Mouse (Mus musculus) cerebellum, adult 11 months (tissue): Measurements from ENCODE around the gene Wdr17.

Source experiments
- DNase-seq: peaks from one replicate; pipeline ENCODE4 v3.0.0; 2022

The Wdr17 gene

DNA sequence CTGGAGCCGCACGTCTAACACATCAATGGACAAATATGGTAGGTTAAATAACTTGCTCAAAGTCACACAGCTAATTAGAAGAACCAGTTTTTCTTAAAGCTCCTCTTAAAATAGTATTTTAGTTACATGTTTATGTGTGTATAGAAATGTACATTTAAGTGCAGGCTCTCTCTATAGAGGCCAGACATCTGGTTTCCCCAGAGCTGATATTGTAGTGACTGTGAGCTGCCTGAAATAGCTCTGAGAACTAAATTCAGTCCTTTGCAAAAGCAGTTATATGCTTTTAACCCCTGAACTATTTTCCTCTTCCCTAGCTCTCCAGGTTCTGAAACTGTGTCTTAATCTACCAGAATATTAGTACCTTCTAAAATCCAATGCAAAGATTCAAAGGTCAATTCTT, 289.6 kb downstream of the Wdr17 start:
- no peak for DNase-seq

DNA sequence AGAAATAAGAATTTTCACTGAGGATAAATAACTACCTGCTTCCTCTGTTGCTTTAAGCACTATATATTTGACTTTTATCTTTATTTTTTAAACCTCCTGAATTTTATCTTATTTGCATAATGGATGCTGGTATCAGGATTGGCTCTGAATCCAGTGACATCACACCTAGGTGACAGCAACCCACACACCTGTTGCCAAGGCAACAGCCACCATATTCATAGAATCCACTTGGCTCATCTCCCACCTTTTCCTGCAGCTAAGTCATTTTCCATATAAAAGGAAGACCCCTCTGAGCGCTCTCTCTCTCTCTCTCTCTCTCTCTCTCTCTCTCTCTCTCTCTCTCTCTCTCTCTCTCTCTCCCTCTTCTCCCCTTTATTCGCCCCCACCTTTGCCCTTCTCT, 290.0 kb downstream of the Wdr17 start:
- DNase-seq, result no peak

DNA sequence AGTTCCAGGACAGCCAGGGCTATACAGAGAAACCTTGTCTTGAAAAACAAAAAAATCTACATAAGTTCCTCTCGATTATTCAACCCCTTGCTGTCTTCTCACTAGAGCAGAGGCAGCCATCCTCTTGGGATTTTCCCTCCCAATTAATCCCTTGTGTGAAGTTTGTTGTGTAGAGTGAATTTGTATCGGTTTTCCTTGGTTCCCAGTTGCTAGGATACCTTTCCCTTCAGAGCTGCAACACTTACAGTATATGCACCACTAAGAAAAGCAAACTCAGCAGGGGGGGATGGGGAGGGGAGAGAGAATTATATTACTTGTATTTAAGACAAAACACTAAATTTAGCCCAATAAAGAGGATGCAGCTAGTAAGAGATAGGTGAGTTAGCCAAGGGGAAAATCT, 290.9 kb downstream of the Wdr17 start:
- no peak for DNase-seq

DNA sequence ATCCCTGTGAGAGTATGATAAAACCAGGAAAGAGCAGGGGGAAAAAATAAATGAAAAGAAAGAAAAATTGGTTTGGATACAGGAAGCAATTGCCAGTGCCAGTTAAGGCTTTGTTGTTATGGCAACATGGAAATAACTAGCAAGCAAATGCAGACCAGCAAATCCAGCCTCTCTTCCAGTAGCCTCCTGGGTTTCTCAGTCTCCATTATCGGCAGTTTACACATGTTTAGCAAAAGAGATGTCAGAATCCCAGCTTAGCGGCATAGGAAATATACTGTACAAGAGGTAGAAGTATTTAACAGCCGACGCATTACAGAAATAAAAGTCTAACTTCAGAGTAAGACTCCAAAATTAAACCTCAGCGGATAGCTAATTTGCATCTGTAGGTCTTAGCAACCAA, 292.4 kb downstream of the Wdr17 start:
- DNase-seq, result no peak

DNA sequence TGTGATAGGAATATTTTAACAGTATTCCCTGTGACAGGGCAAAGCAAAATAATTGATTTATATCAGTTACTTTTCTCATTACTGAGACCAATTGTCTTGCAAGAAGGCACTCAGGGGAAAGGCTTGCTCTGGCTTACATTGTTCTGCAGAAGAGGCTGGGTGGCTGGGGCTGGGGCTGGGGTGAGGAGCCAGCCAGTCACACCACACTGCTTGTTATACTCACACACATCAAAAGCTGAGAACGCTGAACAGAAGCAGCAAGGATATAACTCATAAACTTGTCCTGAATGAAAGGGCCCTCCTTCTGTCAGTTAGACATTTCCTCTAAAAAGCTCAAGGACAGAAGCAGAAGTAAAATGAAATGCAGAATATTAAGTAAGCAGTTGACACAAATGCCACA, 304.1 kb downstream of the Wdr17 start:
- DNase-seq, result no peak

DNA sequence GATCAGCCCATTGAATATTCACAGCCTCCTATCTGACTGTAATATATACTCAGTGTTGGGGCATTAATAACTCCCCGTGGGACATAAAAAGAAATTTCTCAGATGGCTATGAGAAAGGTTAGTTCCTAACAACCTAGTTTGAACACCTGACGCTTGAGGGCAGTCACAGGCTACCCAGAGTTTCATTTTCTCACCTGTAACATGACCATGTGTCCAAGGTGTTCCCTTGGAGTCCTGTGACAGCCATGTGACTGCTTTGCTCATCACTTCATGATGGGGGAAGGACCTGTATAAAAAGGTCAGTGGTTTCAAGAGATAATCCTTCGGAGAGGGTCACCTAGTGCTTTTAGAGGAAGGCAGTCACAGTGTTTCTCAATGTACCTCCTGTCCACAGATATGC, 305.5 kb downstream of the Wdr17 start:
- DNase-seq, result no peak
